Mouse (Mus musculus) hindbrain, embryonic 16.5 days (tissue): Measurements from ENCODE around the gene Tifab. TPM values are rescaled to one million over a fixed set of nuclear protein-coding genes. Genes with fewer than 3 reads are reported as not detected.

Experiments used
- ATAC-seq: fragments of 200-750 bp; cut with Nextera tagmentation; 2 replicates; pipeline ENCODE4 v1.8.0; 2017; ENCODE audit warnings: moderate TSS enrichment, moderate library complexity
- H3K27ac ChIP-seq: fragments of 300-500 bp; sonication (generic); 2 replicates; pipeline ENCODE4 v1.5.1; 2014; ENCODE audit warnings: low read depth, mild to moderate bottlenecking, control low read depth, low read length, moderate library complexity
- H3K27me3 ChIP-seq: fragments of 300-500 bp; sonication (generic); replicated peaks from 2 replicates; pipeline ENCODE4 v1.6.1; 2014; ENCODE audit warnings: low read length; ENCODE audit not compliant: control insufficient read depth, insufficient read depth
- H3K36me3 ChIP-seq: fragments of 300-500 bp; sonication (generic); 2 replicates; pipeline ENCODE4 v1.6.1; 2014; ENCODE audit warnings: mild to moderate bottlenecking, low read length, moderate library complexity, mixed read lengths; ENCODE audit not compliant: control insufficient read depth, insufficient read depth
- H3K4me1 ChIP-seq: fragments of 300-500 bp; sonication (generic); 2 replicates; pipeline ENCODE4 v1.6.1; 2014; ENCODE audit warnings: low read depth, low read length; ENCODE audit not compliant: control insufficient read depth, insufficient read depth
- H3K4me2 ChIP-seq: fragments of 300-500 bp; sonication (generic); 2 replicates; pipeline ENCODE4 v1.6.1; 2014; ENCODE audit warnings: mild to moderate bottlenecking, low read length, control low read depth, moderate library complexity
- H3K4me3 ChIP-seq: fragments of 300-500 bp; sonication (generic); 2 replicates; pipeline ENCODE4 v1.5.1; 2014; ENCODE audit warnings: mild to moderate bottlenecking, low read length, control low read depth, moderate library complexity
- H3K9ac ChIP-seq: fragments of 300-500 bp; sonication (generic); 2 replicates; pipeline ENCODE4 v1.6.1; 2014; ENCODE audit warnings: low read depth, mild to moderate bottlenecking, control low read depth, low read length, moderate library complexity
- H3K9me3 ChIP-seq: fragments of 300-500 bp; sonication (generic); 2 replicates; pipeline ENCODE4 v1.6.1; 2014; ENCODE audit warnings: mild to moderate bottlenecking, low read length, moderate library complexity; ENCODE audit not compliant: control insufficient read depth
- WGBS: fragments of 180-500 bp; shearing (Covaris S2); extraction: QIAGEN DNeasy Blood & Tissue Kit; methylation state at CpG from one replicate; pipeline ENCODE4 v1.1.7; 2014; 5-methylcytosine and 5-hydroxymethylcytosine counted together
- polyA plus RNA-seq: library from polyadenylated mRNA; unstranded; fragments of >200 nt; fragmentation: Nextera tagmentation; extraction: Ambion mirVana; gene quantifications from 2 replicates; pipeline ENCODE4 v1.2.1, GENCODE M21; 2015

Tifab gene
- polyA plus RNA-seq, 1 experiment from 2014 or later, result 1.0 TPM

GRCm38 (mm10) chr13:56134631-56135181 lies 44.0 kb downstream of the Tifab start:
- peak overlapping the region; percentile 86 for H3K27ac ChIP-seq
- H3K9ac ChIP-seq, result peak overlapping the region; percentile 97
- H3K27me3 ChIP-seq, result no peaks in the 10 kb centered on the region
- peak overlapping the region; percentile 92 for H3K4me3 ChIP-seq
- WGBS, result under 1% methylated on average over 39 of the region's 50 CpGs
- peak overlapping the region; percentile 95 for H3K4me2 ChIP-seq
- H3K4me1 ChIP-seq, result peaks cover 21% of the 10 kb centered on the region
- ATAC-seq, result peak; percentile 34
- H3K36me3 ChIP-seq, result no peaks in the 10 kb centered on the region
- H3K9me3 ChIP-seq, result no peaks in the 10 kb centered on the region

DNA sequence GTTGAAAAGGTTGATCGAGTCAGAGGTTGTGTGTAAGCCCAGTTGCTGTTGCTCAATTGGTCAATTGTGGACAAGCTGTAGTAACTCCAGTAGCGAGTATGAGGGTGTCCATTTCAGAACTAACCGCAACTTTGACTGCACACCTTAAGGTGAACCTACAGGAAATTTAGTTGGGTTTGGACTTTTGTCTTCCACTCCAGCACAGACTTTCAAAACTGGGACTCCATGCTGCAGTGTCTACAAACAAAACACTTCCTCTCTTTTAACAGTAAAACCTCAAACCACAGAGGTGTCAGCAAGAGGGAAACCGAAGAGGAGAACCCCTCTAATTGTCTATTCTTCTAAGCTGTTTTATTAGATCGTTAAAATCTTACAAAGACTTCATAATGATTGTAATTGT lies 44.7 kb downstream of the Tifab start:
- Histone ChIP-seq H3K9me3 (no peaks in the 10 kb centered on the region), H3K36me3 (no peaks in the 10 kb centered on the region), H3K4me1 (peaks cover 21% of the 10 kb centered on the region), H3K27me3 (no peaks in the 10 kb centered on the region), H3K9ac (peak overlapping the region; percentile 97), H3K27ac (no peak overlapping the region), H3K4me2 (peak overlapping the region; percentile 95), H3K4me3 (peak overlapping the region; percentile 92)
- WGBS, result 50% methylated on average over 5 of the region's 5 CpGs
- no peak for ATAC-seq

DNA sequence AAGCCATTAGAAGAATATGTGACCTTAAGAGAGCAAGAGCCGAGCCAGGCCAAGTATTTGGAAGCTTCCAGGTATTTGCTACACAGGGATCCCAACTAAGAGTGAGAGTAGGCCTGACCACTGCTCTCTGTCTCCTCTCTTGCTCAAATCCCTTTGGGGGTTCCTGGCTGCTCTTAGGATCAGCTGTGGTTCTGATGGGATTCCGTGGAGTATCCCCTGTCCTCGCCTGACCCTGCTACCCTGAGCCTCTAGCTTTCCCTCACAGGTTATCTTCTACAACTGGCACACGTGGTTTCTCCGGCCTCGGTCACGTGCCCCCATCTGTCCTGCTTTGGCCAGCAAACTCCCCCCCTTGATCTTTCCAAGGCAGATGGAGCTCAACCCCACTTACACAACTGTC lies 45.7 kb downstream of the Tifab start:
- peaks cover 3% of the 10 kb centered on the region for H3K36me3 ChIP-seq
- peaks cover 21% of the 10 kb centered on the region for H3K4me1 ChIP-seq
- H3K4me2 ChIP-seq, result no peak overlapping the region
- no peak for ATAC-seq
- H3K27me3 ChIP-seq, result no peaks in the 10 kb centered on the region
- H3K27ac ChIP-seq, result no peak overlapping the region
- 80% methylated on average over 7 of the region's 7 CpGs for WGBS
- no peak overlapping the region for H3K9ac ChIP-seq
- no peak overlapping the region for H3K4me3 ChIP-seq
- no peaks in the 10 kb centered on the region for H3K9me3 ChIP-seq

GRCm38 (mm10) chr13:56132326-56132936 lies 46.3 kb downstream of the Tifab start:
- no peaks in the 10 kb centered on the region for H3K9me3 ChIP-seq
- no peaks in the 10 kb centered on the region for H3K27me3 ChIP-seq
- peaks cover 21% of the 10 kb centered on the region for H3K4me1 ChIP-seq
- no peak overlapping the region for H3K27ac ChIP-seq
- peaks cover 8% of the 10 kb centered on the region for H3K36me3 ChIP-seq
- no peak overlapping the region for H3K9ac ChIP-seq
- ATAC-seq, result no peak
- WGBS, result 85% methylated on average over 11 of the region's 11 CpGs
- H3K4me2 ChIP-seq, result no peak overlapping the region
- no peak overlapping the region for H3K4me3 ChIP-seq

DNA sequence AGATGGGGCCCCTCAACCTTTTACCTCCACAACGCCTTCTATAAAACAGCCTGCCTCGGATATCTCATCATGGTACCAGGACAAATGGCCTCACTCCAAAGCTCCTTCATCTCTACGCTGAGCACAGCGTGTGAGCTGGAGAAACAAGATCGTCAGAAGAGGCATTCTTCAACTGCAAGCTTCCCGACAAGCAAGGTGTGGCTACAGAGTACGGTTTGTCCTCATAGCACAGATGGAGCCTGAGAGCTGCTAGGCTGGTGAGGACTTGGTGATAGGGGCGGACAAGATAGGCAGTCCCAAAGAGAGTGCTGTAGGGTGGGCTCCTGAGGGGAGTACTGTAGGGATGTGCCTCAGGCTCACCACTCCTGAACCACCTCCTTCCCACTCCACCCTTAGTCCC lies 48.1 kb downstream of the Tifab start:
- Histone ChIP-seq H3K4me1 (peaks cover 16% of the 10 kb centered on the region), H3K27me3 (no peaks in the 10 kb centered on the region), H3K4me3 (no peak overlapping the region), H3K27ac (no peak overlapping the region), H3K9ac (no peak overlapping the region), H3K36me3 (peaks cover 17% of the 10 kb centered on the region), H3K4me2 (no peak overlapping the region), H3K9me3 (no peaks in the 10 kb centered on the region)
- ATAC-seq, result no peak
- 89% methylated on average over 8 of the region's 8 CpGs for WGBS

DNA sequence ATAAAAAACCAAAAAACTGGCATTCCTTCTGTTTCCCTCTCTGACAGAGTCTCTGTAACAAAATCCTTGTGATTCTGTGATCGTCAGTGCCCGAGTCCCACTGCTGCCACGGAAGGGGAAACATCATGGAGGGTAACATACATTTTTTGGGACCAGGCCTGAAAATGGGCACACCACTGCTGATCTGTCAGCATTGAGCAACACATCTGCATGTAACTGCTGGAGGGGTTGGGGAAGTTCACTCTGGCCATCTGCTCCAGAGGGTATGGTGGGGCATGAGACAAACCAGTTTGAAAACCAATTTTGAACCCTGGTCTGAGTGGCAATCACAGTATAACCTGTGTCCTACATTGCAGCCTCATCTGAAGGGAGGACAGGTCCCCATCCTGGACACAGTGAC lies 49.1 kb downstream of the Tifab start:
- Histone ChIP-seq H3K4me3 (no peak overlapping the region), H3K27me3 (no peaks in the 10 kb centered on the region), H3K27ac (no peak overlapping the region), H3K4me1 (peaks cover 16% of the 10 kb centered on the region), H3K4me2 (no peak overlapping the region), H3K36me3 (peaks cover 22% of the 10 kb centered on the region), H3K9me3 (no peaks in the 10 kb centered on the region), H3K9ac (no peak overlapping the region)
- no peak for ATAC-seq
- 89% methylated on average over 3 of the region's 3 CpGs for WGBS

- Histone ChIP-seq H3K4me3 (no peak overlapping the region), H3K4me1 (peaks cover 11% of the 10 kb centered on the region), H3K27me3 (no peaks in the 10 kb centered on the region), H3K9ac (no peak overlapping the region), H3K9me3 (no peaks in the 10 kb centered on the region), H3K36me3 (peaks cover 23% of the 10 kb centered on the region), H3K4me2 (no peak overlapping the region), H3K27ac (no peak overlapping the region)
- 87% methylated on average over 4 of the region's 4 CpGs for WGBS
- ATAC-seq, result no peak
These were observed 49.7 kb downstream of the Tifab start for GRCm38 (mm10) chr13:56129014-56129413.

DNA sequence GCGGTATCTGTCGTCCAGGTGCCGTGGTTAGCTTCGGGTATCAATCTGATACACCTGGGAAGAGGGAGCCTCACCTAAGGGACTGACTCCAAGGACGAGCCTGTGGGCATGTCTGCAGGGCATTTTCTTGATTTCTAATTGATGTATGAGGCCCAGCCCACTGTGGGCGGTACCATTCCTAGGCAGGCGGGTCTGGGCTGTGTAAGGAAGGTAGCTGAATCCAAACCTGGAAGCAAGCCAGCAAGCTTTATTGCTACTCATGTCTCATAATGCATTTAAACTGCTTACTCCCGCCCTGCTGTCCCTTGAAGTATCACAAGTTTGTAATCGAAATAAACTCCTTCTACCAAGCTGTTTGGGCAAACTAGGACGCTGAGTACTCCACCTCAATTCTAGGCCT lies 53.1 kb downstream of the Tifab start:
- no peak overlapping the region for H3K4me2 ChIP-seq
- no peak overlapping the region for H3K9ac ChIP-seq
- H3K36me3 ChIP-seq, result peaks cover 31% of the 10 kb centered on the region
- H3K27ac ChIP-seq, result no peak overlapping the region
- no peak overlapping the region for H3K4me3 ChIP-seq
- H3K4me1 ChIP-seq, result no peaks in the 10 kb centered on the region
- no peak for ATAC-seq
- 93% methylated on average over 10 of the region's 10 CpGs for WGBS
- no peaks in the 10 kb centered on the region for H3K9me3 ChIP-seq
- no peaks in the 10 kb centered on the region for H3K27me3 ChIP-seq
